In genomic region chr15:95839789-95840188, GRCm38 (mm10) we compare ENCODE assay signal across 29 mouse cellular contexts. TPM values are rescaled to one million over a fixed set of nuclear protein-coding genes. Genes with fewer than 3 reads are reported as not detected.
DNase-seq lines count a peak whose midpoint lies in the region; ATAC-seq lines count a peak whose summit lies in the region.
"Had no signal": no experiment of that assay in that cellular context is flagged by ENCODE, and none has a peak within 500 bp of the region (broad histone marks: within the 10 kb centered on the region; RNA-seq: fewer than 3 reads in every experiment).

No protein-coding gene starts in this region.

- no peak for DNase-seq in heart, postnatal 4 days
- peak; percentile 30 for DNase-seq in liver
- no peak for DNase-seq in liver, embryonic 13.5 days
- DNase-seq in midbrain, embryonic 14.5 days: no peak
- no peak for DNase-seq in right cerebral cortex, adult 18-20 months
- no peak for DNase-seq in gastrocnemius, postnatal 10 days
- DNase-seq: adrenal gland, postnatal 10 days; cerebellum, adult 18-20 months; cerebellum, postnatal 10 days; gastrocnemius, postnatal 25 days; heart, adult 2 months; heart, postnatal 36 days; kidney, postnatal 4 days; lung, adult 2 months; lung, postnatal 14 days; retina, postnatal 1 day; right cerebral cortex, postnatal 25 days; spleen, adult 18-20 months; thymus, postnatal 14 days had no signal

- no peak overlapping the region for H3K9ac ChIP-seq in heart, embryonic 11.5 days (ENCODE audit: low read depth, low read length)
- peak overlapping the region; percentile 26; the same call in 1 of the 2 replicates for H3K9ac ChIP-seq in liver, embryonic 13.5 days
- H3K9ac ChIP-seq in midbrain, embryonic 14.5 days (replicated peaks; ENCODE audit: low read length): no peak overlapping the region
- H3K9ac ChIP-seq: hindbrain, embryonic 13.5 days; limb, embryonic 13.5 days; midbrain, embryonic 15.5 days; neural tube, embryonic 15.5 days had no signal

- 0 out of 2 replicates have a peak overlapping the region, but pooled peaks have one; percentile 8 for H3K4me2 ChIP-seq in heart, embryonic 11.5 days
- H3K4me2 ChIP-seq in liver, embryonic 13.5 days: peak overlapping the region; percentile 33; the same call in 1 of the 2 replicates
- H3K4me2 ChIP-seq in midbrain, embryonic 14.5 days (ENCODE audit: low read length): no peak overlapping the region
- H3K4me2 ChIP-seq: hindbrain, embryonic 13.5 days; limb, embryonic 13.5 days; midbrain, embryonic 15.5 days; neural tube, embryonic 15.5 days had no signal

- H3K27me3 ChIP-seq in heart, embryonic 11.5 days (ENCODE audit: control insufficient read depth, insufficient read depth, low read length): no peaks in the 10 kb centered on the region
- no peaks in the 10 kb centered on the region for H3K27me3 ChIP-seq in liver, embryonic 13.5 days
- H3K27me3 ChIP-seq in midbrain, embryonic 14.5 days (ENCODE audit: control insufficient read depth, insufficient read depth, low read length): no peaks in the 10 kb centered on the region
- H3K27me3 ChIP-seq: hindbrain, embryonic 13.5 days; limb, embryonic 13.5 days; midbrain, embryonic 15.5 days; neural tube, embryonic 15.5 days; Patski had no signal

- peak; percentile 66 for ATAC-seq in heart, embryonic 11.5 days (replicated peaks; ENCODE audit: insufficient number of reproducible peaks, low FRiP score, low TSS enrichment)
- ATAC-seq in liver, embryonic 13.5 days (ENCODE audit: low read depth): peak; percentile 58
- peak; percentile 33 for ATAC-seq in megakaryocyte progenitor cell, adult 5-6 weeks (replicated peaks; ENCODE audit: poor library complexity)
- ATAC-seq in midbrain, embryonic 14.5 days (ENCODE audit: low FRiP score, low TSS enrichment): no peak
- ATAC-seq: forebrain, embryonic 16.5 days; intestine, embryonic 16.5 days; midbrain, embryonic 15.5 days; Patski had no signal

- WGBS in heart, embryonic 11.5 days (ENCODE audit: insufficient replicate concordance): 44% methylated on average over 3 of the region's 3 CpGs
- WGBS in liver, embryonic 13.5 days (ENCODE audit: insufficient replicate concordance): 24% methylated on average over 3 of the region's 3 CpGs
- WGBS in midbrain, embryonic 14.5 days: 74% methylated on average over 3 of the region's 3 CpGs

- H3K27ac ChIP-seq in heart, embryonic 11.5 days (ENCODE audit: low read depth, low read length): no peak overlapping the region
- peak overlapping the region; percentile 71; the same call in 1 of the 2 replicates for H3K27ac ChIP-seq in liver, embryonic 13.5 days
- no peak overlapping the region for H3K27ac ChIP-seq in midbrain, embryonic 14.5 days (replicated peaks; ENCODE audit: low read depth, low read length)
- H3K27ac ChIP-seq: heart, adult 2 months; hindbrain, embryonic 13.5 days; limb, embryonic 13.5 days; midbrain, embryonic 15.5 days; neural tube, embryonic 15.5 days had no signal

- H3K4me1 ChIP-seq in heart, embryonic 11.5 days (ENCODE audit: control insufficient read depth, insufficient read depth, low read length): peaks cover 58% of the 10 kb centered on the region
- H3K4me1 ChIP-seq in liver, embryonic 13.5 days (replicated peaks): peaks cover 61% of the 10 kb centered on the region
- no peaks in the 10 kb centered on the region for H3K4me1 ChIP-seq in midbrain, embryonic 14.5 days (ENCODE audit: control insufficient read depth, insufficient read depth, low read length)

- no peaks in the 10 kb centered on the region for H3K9me3 ChIP-seq in heart, embryonic 11.5 days (replicated peaks; ENCODE audit: control insufficient read depth, low read length)
- no peaks in the 10 kb centered on the region for H3K9me3 ChIP-seq in liver, embryonic 13.5 days (replicated peaks)
- no peaks in the 10 kb centered on the region for H3K9me3 ChIP-seq in midbrain, embryonic 14.5 days (ENCODE audit: control insufficient read depth, low read length)
- H3K9me3 ChIP-seq: hindbrain, embryonic 13.5 days; limb, embryonic 13.5 days; midbrain, embryonic 15.5 days; neural tube, embryonic 15.5 days had no signal

- H3K36me3 ChIP-seq in heart, embryonic 11.5 days (ENCODE audit: control insufficient read depth, insufficient read depth, low read length): no peaks in the 10 kb centered on the region
- H3K36me3 ChIP-seq in liver, embryonic 13.5 days: no peaks in the 10 kb centered on the region
- H3K36me3 ChIP-seq in midbrain, embryonic 14.5 days (ENCODE audit: control insufficient read depth, insufficient read depth, low read length): no peaks in the 10 kb centered on the region
- H3K36me3 ChIP-seq: hindbrain, embryonic 13.5 days; limb, embryonic 13.5 days; midbrain, embryonic 15.5 days; neural tube, embryonic 15.5 days had no signal

- no peak overlapping the region for H3K4me3 ChIP-seq in heart, embryonic 11.5 days (ENCODE audit: low read depth, low read length)
- H3K4me3 ChIP-seq in liver, embryonic 13.5 days (replicated peaks): no peak overlapping the region
- no peak overlapping the region for H3K4me3 ChIP-seq in midbrain, embryonic 14.5 days (replicated peaks; ENCODE audit: low read depth, low read length)
- H3K4me3 ChIP-seq: erythroblast, embryonic 14.5 days; heart, adult 2 months; hindbrain, embryonic 13.5 days; limb, embryonic 13.5 days; midbrain, embryonic 15.5 days; neural tube, embryonic 15.5 days had no signal

RNA-seq across cellular contexts. Expression of gene Ano6, which starts 49.1 kb away (rescaled TPM):
- 40.9 and 45.7 TPM in 2 replicates for polyA plus RNA-seq in heart, embryonic 11.5 days (2014; fragmentation: Nextera tagmentation; extraction: Ambion mirVana)
- 10 to 100 TPM; 43.2 to 46.6 TPM for total RNA-seq in heart, postnatal 4 days (2021)
- 7.8 and 10.6 TPM in 2 replicates for polyA plus RNA-seq in liver, embryonic 13.5 days (2015; fragmentation: Nextera tagmentation; extraction: Ambion mirVana)
- 23.0 and 26.2 TPM in 2 replicates for total RNA-seq in megakaryocyte progenitor cell, adult 5-6 weeks (2015)
- total RNA-seq in megakaryocyte progenitor cell, adult 5-6 weeks (2017): 22.7 and 25.4 TPM in 2 replicates
- 17.7 and 27.8 TPM in 2 replicates for polyA plus RNA-seq in midbrain, embryonic 14.5 days (2014; fragmentation: Nextera tagmentation; extraction: Ambion mirVana)
- 10 to 100 TPM; 64.8 to 76.4 TPM for total RNA-seq in gastrocnemius, postnatal 10 days (2021)
